Mouse (Mus musculus): ENCODE results near the gene Rnf207.

Gene Rnf207

DNA sequence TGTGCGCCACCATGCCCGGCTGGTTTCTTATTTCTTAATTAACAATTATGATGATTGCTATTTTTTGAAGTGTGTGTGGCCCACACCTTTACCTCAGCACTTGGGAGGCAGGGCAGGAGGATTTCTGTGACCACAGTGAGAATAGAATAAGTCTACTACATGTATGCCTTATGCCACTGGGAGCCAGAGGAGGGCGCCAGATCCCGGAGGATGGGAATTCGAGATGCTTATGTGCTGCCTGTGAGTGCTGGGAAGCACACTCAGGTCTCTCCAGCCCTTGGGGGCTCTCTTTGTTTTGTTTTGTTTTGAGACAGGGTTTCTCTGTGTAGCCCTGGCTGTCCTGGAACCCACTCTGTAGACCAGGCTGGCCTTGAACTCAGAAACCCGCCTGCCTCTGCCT, 9.9 kb upstream of the Rnf207 start:
- DNase-seq (ENCODE audit: low spot score) = no peak

DNA sequence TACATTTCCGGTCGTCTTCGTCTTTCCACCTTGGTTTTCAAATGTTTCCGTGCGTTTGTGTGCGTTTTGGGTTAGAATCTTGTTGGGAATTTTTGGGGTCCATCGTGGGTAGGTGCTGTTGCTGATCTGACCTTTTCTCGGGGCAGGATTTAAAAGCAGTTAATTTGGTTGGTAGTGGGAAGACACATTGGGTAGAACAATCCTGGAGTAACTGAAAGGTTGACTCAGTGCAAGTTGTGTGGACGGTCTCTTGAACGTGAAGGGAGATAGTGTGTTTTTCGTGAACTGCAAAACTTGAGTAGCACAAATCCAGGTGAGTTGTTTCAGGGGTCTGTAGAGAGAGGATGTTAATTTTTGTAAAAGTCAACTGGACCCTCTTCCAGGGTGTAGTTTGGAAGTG, 7.8 kb upstream of the Rnf207 start:
- DNase-seq (ENCODE audit: low spot score) = no peak

DNA sequence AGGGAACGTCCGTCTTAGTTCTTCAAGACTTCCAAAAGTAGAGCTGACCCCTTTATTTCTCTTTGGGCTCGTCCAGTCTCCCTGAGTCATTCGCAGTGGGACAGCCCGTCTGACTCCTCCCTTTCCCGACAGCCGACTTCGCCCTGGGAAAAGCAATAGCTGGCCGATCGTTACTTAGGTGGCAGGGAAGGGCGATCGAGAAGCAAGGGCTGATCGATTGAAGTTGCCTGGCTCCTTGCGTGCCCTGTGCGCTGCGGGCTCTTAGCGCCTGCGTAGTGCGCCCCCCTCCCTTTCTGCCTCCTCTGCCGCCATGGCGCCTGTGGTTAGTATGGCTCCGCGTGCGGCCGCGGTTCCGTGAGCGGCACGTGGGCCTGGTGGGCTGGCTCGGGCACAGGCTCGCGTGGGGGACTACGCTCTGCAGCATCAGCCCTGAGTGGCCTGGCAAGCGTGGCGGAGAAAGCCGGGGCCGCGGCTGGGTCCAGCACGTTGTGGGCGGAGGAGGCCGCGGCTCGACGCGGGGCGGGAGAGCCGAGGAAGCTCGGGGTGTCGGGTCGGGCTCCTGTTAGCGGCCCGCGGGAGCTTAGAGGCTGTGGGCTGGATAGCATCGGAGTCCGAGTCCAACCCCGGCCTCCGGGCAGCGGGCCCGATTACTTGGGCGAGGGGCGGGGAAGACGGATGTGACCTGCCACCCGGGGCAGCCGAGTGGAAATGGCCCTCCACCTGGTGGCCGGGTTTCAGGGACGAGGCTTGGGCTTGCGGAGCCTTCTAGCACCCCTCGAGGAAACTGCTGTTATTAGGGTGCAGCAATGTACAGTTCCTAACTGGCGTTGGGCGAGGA, 7.0 kb upstream of the Rnf207 start, which contains the start of gene Rpl22:
TSS of gene Rpl22 (plus strand) at position 169 of the 838 bp plus-strand sequence.
- DNase-seq (ENCODE audit: low spot score) = peak; percentile 64

DNA sequence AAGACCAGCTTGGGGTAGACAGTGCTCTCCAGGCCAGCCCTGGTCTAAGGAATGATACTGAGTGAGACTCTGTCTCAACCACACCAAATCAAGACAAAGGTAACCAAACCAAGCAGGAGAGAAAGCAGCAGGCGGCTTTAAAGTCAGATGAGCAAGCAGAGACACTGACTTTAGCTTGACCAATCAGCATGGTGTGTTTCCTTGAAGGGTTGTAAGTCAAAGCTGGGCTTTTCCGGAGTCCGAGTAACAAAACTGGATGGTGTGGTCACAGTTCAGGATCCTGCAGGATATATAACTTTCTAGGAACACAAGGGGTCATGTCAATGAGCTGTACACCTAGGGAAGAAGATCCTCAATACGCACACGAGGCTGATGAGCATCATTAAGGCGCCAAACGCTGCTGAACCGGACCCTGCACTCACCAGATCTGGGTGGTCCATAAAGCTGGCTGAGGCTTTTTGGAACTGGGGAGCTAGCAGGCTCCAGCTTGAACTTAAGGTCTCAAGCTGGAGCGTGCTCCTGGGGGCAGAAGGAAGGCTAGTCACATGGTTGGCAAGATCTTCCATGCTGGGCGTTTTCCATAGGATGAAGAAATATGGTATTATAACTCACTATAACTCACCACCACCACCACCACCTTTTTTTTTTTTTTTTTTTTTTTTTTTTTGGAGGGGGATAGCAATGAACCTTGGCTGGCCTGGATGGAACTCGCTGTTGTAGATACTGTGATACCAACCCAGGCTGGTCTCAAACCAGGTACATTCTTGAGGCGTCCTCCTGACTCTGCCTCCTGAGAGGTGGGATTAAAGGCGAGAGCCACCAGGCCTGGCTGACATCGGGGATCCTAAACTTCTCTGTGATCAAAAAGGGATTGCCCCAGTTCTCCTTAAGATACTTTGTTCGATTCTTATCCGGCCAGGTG, 6.1 kb upstream of the Rnf207 start:
- no peak for DNase-seq (ENCODE audit: low spot score)

DNA sequence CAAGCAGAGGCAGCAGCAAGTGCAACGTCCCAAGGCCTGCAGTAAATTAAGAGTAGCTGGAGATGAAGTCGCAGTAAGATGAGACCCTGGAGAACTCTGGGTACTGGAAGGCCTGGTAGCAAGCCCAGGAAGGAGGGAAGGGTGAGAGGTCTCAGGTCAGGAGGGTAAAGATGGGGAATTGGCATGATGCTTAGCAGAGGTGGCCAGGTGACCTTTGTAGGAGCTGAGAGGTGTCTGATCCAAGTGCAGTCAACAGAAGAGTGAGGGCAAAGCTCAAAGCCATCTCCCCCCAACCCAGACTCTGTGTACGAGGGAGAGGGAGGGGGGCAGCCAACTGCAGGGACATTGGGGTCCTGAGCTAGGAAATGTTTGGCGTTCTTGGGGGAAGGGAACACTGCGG, 2.7 kb upstream of the Rnf207 start:
- no peak for DNase-seq (ENCODE audit: low spot score)

DNA sequence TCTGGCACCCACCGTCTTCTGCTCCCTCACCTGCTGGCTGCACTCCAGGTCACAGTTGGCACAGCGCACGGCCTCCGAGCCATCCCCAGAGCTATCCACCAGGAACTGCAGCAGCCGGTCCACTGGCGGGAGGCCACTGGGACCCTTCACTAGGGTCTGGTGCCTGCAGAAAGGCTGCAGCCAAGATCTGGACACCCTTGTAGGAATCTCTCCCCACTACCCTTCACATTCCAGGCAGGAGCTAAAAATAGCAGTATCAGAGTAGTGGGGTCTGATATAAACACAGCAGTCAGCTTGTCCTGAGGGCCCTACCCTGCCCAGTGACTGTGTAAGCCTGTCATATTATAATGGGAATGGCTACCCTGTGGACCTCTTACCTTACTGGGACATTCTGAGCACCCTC, 1.2 kb downstream of the Rnf207 start:
- DNase-seq (ENCODE audit: low spot score) = no peak

DNA sequence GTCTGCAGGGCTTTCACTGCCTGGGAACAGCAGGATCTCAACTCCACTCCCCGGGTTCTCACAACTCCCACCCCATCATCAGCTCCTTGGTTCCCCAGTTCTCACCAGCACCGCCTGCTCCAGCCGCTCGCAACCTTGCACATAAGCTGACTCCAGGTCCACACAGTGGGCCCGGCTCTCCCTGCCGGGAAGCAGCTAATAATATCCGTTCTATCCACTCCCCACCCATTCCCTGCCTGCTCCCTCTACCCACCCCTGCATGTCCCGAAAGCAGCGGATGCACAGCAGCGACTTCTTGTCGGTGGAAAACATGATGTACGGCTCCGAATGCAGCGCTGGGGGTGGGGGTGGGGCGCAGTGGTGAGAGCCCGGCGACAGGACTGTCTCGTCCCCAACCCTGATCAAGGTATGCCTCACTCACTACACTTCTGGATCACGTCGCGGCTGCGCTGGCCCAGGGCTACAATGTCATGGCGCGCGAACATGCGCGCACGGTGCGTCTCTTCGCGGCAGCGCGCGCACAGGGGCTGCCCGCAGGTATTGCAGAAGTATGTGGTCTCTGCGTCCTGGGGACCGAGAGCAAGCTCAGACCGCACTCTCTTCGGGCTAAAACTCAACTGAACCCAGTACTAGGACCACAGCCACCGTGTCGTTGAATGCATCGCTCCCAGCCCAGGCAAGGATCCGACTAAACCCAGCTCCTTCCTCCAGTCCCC, 3.1 kb downstream of the Rnf207 start:
- DNase-seq (ENCODE audit: low spot score) = no peak

DNA sequence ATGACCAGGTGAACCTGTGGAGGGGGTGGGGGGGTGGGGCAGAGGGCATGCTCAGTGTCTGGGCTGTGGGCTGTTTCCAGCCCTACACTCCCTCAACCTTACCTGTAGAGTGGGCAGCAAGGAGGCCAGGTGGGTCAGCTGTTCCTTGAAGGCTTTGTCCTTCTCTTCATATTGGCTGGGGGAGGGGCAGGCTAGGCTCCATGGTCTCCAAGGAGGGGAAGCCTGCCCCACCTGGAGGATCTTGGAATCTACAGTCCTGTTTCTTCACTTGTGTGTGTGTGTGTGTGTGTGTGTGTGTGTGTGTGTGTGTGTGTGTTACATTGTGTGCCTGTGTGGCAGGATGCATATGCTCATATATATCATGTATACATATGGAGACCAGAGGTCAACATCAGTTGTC, 4.9 kb downstream of the Rnf207 start:
- no peak for DNase-seq (ENCODE audit: low spot score)

DNA sequence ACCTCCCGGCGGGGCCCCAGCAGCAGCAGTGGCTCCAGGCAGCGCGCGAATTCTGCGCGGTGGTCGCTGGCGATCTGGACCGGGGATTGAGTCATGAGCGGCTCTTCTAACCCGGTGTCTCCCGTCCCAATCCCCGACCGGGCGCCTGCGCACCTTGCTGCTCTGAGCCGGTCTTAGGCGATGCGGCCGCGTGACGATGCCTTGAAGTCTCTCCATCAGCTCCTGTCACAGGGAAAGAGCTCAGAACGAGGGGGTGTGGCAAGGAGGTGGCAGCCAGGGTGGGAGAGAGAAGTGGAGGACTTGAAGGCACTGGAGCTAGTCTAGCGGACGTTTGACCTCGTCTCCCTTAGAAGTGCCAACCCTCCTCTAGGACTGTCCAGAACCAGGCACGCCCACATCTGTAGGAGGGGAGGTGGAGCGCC, 5.6 kb downstream of the Rnf207 start:
- DNase-seq (ENCODE audit: low spot score) = no peak

DNA sequence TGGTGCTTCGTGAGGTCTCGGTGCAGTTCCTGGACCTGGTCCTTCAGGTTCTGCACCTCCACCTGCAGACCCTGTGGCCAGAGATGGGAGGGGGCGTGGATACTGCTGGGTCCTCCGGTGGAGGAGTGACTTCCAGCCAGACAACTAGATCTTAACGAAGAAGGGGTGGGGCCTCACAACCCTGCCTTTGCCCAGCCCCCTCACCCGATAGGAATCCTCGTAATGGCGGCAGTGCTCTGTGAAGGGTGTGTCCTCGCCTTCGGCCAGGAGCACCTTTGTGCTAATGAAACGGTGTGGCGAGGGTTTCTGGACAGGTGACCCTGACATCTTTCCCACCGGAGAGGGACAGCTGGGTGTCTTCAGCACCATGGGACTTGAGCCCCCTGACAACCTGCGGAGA, 6.6 kb downstream of the Rnf207 start:
- DNase-seq (ENCODE audit: low spot score) = no peak

DNA sequence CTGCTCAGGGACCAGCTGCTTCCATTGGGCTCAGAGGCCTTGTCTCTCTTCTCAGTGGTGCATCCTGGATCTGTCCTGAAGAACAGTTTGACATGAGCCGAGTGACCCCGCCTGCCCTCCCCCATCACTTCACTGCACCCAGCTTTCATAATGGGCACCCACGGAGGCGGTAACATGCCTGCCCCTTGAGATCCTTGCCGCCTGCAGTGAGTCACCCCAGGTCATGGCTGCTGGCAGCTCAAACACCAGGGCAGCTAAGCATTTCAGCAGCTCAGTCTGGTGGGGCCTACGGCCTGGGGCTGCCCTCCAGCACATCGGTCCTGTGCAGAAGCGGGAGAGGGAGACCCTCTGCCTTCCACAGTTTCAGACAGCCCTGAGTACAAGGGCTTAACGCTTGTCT, 11.3 kb downstream of the Rnf207 start:
- no peak for DNase-seq (ENCODE audit: low spot score)

DNA sequence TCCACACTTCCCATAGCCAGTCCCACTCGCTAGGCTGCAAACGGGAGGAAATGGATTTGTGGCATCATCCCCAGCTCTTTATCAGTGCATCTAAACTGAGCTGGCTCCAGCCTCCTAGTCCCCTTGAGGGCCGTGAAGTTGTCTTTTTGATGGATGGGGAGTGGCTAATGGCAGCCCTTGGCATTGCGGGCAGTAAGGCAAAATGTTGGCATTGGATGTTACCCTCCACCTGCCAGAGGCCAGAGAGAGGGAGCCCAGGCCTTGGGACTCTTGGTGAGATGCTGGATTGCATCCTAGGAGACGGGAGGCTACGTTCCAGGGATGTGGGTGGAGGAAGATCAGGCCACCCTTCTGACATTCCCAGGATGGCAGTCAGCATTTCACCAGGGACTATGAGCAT, 12.8 kb downstream of the Rnf207 start:
- no peak for DNase-seq (ENCODE audit: low spot score)

DNA sequence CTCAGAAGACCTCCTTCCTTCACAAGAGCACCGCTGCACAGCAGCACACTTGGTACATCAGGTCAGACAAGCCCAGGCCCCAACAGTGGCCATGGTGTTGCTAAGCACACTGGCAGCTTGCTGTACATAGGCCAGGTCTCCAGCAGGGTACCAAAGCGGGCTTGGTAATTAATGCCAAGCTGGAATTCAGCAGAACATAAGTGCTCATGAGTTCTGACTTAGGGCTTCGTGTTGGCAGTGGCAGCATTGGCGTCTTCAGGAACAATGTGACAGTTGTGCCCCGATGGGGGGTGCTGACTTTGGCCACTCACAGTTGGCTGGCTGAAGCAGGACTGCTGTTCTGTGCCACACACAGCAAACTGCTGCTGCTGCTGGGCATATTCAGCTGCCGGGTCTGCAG, 14.1 kb downstream of the Rnf207 start:
- no peak for DNase-seq (ENCODE audit: low spot score)

DNA sequence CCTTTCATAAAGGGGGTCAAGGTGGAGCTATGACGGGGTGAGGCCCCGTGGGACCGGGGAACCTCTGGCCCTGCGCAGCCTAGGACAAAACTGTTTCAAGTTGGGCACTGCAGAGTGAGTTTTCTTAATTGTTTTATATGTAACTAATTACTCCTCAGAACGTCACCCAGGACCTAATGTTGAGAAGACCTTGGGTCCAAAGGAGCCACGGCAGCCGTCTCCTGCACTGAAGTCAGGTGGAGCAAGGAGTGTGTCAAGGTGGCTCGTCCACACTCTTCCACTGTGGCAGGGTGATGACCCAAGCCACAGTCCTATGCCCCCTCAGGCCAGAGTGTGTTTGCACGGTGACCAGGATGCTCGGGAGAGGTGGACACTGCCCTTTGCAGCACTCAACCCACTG, 15.6 kb downstream of the Rnf207 start:
- no peak for DNase-seq (ENCODE audit: low spot score)

DNA sequence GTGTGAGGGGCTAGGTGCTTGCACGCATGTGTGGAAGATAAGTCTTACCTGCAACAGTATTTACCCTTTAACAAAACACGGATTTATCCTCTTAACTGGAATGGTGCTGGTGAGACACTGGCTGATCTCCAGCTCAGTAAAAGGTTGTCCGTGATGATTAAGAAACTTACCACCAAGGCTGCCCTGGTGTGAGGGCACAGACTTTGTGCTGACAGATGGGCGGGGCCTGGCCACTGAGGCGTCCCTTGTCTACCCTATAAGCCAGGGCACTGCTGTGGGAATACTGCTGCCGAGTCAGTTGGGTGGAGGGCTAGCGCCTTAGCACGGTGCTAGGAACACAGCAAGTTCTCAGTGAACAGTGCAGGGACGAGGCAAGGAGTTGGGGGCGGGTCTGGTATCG, 16.8 kb downstream of the Rnf207 start:
- DNase-seq (ENCODE audit: low spot score) = no peak

DNA sequence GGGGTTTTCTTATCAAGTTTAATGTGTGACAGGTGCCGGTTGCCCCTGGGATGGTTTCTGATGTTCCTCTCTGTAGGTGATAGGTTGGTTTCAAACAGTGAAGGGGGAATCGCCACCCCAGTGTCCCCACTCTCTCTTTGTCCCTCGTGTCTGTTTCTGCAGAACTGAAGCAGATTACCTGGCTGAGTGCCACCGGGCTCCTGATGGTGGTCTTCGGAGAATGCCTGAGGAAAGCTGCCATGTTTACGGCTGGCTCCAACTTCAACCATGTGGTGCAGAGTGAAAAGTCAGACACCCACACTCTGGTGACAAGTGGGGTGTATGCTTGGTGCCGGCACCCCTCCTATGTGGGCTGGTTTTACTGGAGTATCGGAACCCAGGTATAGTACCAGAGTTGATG, 18.4 kb downstream of the Rnf207 start:
- DNase-seq (ENCODE audit: low spot score) = no peak

DNA sequence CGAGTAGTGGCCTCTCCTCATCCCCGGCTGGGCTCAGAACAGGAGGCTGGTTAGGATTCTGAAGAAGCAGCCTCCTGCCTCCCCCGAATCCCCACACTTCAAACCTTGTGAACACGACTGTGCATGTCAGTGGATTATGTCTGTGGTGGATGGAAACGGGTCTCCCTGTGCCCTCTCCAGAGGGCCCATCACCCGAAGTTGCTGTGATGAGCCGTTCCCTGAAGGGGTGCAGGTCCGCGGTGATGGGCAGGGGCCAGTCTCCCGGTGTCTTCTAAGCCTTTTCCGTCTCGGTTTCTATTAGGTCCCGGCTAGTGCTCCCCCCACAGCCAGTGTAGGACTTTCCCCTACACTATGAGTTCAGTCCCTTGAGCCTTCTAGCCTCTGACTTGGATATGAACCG, 20.0 kb downstream of the Rnf207 start:
- no peak for DNase-seq (ENCODE audit: low spot score)

DNA sequence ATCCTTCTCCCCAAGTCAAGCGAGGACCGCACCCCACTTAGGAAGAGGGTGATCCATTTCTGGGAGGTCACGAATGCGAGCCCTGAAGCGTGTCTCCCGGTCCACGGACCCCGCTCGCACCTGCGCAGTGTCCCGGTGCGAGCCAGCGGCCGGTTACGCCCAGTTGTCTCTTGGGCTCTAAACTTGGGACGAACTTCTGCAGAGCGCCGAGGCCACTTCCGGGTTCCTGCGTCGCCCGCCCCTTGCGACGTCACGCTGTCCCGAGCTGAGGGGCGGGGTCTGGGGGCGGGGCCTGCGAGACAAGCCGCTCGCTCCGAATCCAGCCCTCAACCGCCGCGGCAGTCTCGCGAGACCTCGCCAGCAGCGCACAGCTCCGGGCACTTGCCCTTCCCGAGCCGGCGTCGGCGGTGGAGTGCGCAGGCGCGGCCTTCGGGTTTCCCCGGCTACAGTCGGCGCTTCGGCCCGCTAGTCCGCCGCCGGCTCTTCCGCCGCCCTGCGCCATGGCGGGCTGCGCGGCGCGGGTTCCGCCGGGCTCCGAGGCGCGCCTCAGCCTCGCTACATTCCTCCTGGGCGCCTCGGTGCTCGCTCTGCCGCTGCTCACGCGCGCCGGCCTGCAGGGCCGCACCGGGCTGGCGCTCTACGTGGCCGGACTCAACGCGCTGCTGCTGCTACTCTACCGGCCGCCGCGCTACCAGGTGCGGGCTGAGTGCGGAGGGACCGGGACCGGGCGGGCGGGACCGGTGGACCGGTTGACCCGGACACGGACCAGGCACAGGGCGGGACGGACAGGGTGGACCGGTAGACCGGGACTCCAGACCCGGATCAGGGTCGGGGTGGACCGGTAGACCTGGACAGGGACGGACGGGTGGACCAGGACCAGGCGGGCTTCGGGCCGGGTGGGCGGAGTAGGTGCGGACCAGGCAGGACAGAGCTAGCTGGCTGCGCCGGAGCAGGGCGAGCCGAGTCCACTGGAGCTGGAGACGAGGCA, 21.6 kb downstream of the Rnf207 start, which contains the start of gene Icmt:
TSS of gene Icmt (plus strand) at position 354 of the 988 bp plus-strand sequence.
- peak; percentile 99 for DNase-seq (ENCODE audit: low spot score)

DNA sequence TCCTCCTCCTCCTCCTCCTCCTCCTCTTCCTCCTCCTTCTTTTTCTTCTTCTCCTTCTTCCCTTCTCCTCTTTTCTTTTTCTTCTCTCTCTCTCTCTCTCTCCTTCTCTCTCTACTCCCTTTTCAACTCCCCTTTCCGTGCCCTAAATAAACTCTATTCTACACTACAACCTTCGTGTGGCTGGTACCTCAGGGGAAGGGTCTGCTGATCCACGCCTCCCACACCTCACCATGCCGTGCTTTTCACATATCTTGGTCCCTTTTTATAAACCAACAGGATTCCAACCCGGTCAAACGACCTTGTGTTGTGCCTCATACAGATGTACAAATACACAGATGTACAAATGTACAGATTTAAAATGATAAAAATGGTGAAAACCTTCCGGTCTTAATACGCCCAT, 22.4 kb downstream of the Rnf207 start:
- no peak for DNase-seq (ENCODE audit: low spot score)

DNA sequence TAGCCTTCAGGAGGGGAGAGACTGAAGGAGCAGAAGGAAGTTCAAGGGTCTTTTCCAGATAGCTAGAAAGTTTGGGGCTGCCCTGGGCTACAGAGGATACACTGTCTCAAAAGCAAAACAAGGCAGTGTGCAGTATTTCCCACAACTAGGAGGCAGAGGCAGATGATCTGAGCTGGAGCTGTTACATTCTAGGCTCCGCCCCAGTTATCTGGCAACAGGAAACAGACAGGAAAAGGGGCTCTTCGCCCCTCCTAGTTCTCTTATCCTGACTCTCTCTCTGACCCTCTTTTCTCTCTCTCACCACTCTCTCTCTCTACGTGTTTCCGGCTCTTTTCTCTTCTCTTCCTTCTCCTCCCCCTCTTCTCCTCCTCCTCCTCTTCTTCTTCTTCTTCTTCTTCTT, 22.9 kb downstream of the Rnf207 start:
- DNase-seq (ENCODE audit: low spot score) = no peak
